8 mouse cellular contexts compared by ENCODE assay signal in genomic region chr14:101561251-101561701, GRCm38 (mm10). TPM values are rescaled to one million over a fixed set of nuclear protein-coding genes. Genes with fewer than 3 reads are reported as not detected.
DNase-seq lines count a peak whose midpoint lies in the region; ATAC-seq and TF ChIP-seq lines count a peak whose summit lies in the region.

No protein-coding gene starts in this region.

- H3K9me3 ChIP-seq in forebrain, embryonic 13.5 days (replicated peaks): no peaks in the 10 kb centered on the region
- no peaks in the 10 kb centered on the region for H3K9me3 ChIP-seq in forebrain, embryonic 10.5 days
- H3K9me3 ChIP-seq in forebrain, postnatal 0 days (ENCODE audit: low read length): no peaks in the 10 kb centered on the region
- no peaks in the 10 kb centered on the region for H3K9me3 ChIP-seq in midbrain, embryonic 11.5 days (ENCODE audit: control insufficient read depth, low read length)

- H3K4me3 ChIP-seq in forebrain, embryonic 13.5 days: no peak overlapping the region
- H3K4me3 ChIP-seq in forebrain, embryonic 10.5 days: no peak overlapping the region
- H3K4me3 ChIP-seq in forebrain, postnatal 0 days (ENCODE audit: low read depth, low read length): no peak overlapping the region
- no peak overlapping the region for H3K4me3 ChIP-seq in midbrain, embryonic 11.5 days (ENCODE audit: low read depth, low read length)

- no peak overlapping the region for H3K9ac ChIP-seq in forebrain, embryonic 13.5 days
- no peak overlapping the region for H3K9ac ChIP-seq in forebrain, postnatal 0 days
- no peak overlapping the region for H3K9ac ChIP-seq in midbrain, embryonic 11.5 days (ENCODE audit: low read length)

- peak; percentile 71 for ATAC-seq in forebrain, embryonic 13.5 days
- peak; percentile 36 for ATAC-seq in forebrain, postnatal 0 days
- peak; percentile 68 for ATAC-seq in midbrain, embryonic 11.5 days (ENCODE audit: low FRiP score)
- no peak for ATAC-seq in megakaryocyte progenitor cell, adult 5-6 weeks (replicated peaks; ENCODE audit: poor library complexity)

- no peak overlapping the region for H3K4me2 ChIP-seq in forebrain, embryonic 13.5 days
- H3K4me2 ChIP-seq in forebrain, postnatal 0 days (ENCODE audit: low read depth): peak overlapping the region; percentile 20
- H3K4me2 ChIP-seq in midbrain, embryonic 11.5 days: no peak overlapping the region

- peaks cover 3% of the 10 kb centered on the region; the same call in 1 of the 2 replicates for H3K4me1 ChIP-seq in forebrain, embryonic 13.5 days
- 0 out of 2 replicates have a peak, but pooled peaks cover 6% of the 10 kb centered on the region for H3K4me1 ChIP-seq in forebrain, embryonic 10.5 days
- 0 out of 2 replicates have a peak, but pooled peaks cover 4% of the 10 kb centered on the region for H3K4me1 ChIP-seq in forebrain, postnatal 0 days (ENCODE audit: insufficient read depth)
- no peaks in the 10 kb centered on the region for H3K4me1 ChIP-seq in midbrain, embryonic 11.5 days (ENCODE audit: control insufficient read depth, insufficient read depth, low read length)

- no peaks in the 10 kb centered on the region for H3K36me3 ChIP-seq in forebrain, embryonic 13.5 days (ENCODE audit: poor library complexity, severe bottlenecking)
- no peaks in the 10 kb centered on the region for H3K36me3 ChIP-seq in forebrain, embryonic 10.5 days (replicated peaks)
- H3K36me3 ChIP-seq in forebrain, postnatal 0 days (ENCODE audit: insufficient read depth): no peaks in the 10 kb centered on the region
- H3K36me3 ChIP-seq in midbrain, embryonic 11.5 days (ENCODE audit: control insufficient read depth, insufficient read depth, low read length): no peaks in the 10 kb centered on the region

- DNase-seq in forebrain, embryonic 10.5 days (ENCODE audit: extremely low spot score, low spot score): no peak
- peak; percentile 28 for DNase-seq in adrenal gland, postnatal 10 days
- DNase-seq in forebrain, postnatal 0 days: peak; percentile 25
- DNase-seq in midbrain, embryonic 11.5 days (ENCODE audit: low spot score, missing footprints): no peak
- no peak for DNase-seq in gastrocnemius, postnatal 36 days
- DNase-seq in lung, postnatal 10 days: no peak

- no peaks in the 10 kb centered on the region for H3K27me3 ChIP-seq in forebrain, embryonic 13.5 days
- no peaks in the 10 kb centered on the region for H3K27me3 ChIP-seq in forebrain, embryonic 10.5 days (ENCODE audit: poor library complexity, severe bottlenecking)
- no peaks in the 10 kb centered on the region for H3K27me3 ChIP-seq in forebrain, postnatal 0 days (ENCODE audit: insufficient read depth, low read length)
- H3K27me3 ChIP-seq in midbrain, embryonic 11.5 days (ENCODE audit: control insufficient read depth, insufficient read depth, low read length): no peaks in the 10 kb centered on the region

- WGBS in forebrain, embryonic 13.5 days: 55% methylated on average over 12 of the region's 12 CpGs
- 82% methylated on average over 12 of the region's 12 CpGs for WGBS in forebrain, embryonic 10.5 days
- WGBS in forebrain, postnatal 0 days: 49% methylated on average over 12 of the region's 12 CpGs
- WGBS in midbrain, embryonic 11.5 days: 82% methylated on average over 12 of the region's 12 CpGs

- intact Hi-C loops in gastrocnemius, postnatal 36 days (cut with DNase I): no loop called here

- TF ChIP-seq CTCF in forebrain, postnatal 0 days (IDR thresholded peaks at IDR 0.05; ENCODE audit: low read depth): no peak

- H3K27ac ChIP-seq in forebrain, embryonic 13.5 days: no peak overlapping the region
- H3K27ac ChIP-seq in forebrain, embryonic 10.5 days: no peak overlapping the region
- H3K27ac ChIP-seq in forebrain, postnatal 0 days (ENCODE audit: low read depth, low read length): no peak overlapping the region
- H3K27ac ChIP-seq in midbrain, embryonic 11.5 days (ENCODE audit: low read depth, low read length): no peak overlapping the region

RNA-seq across cellular contexts. Expression of gene Tbc1d4, which starts 47.7 kb away (rescaled TPM):
- 5.6 and 7.3 TPM in 2 replicates for polyA plus RNA-seq in forebrain, embryonic 13.5 days (2015; fragmentation: Nextera tagmentation; extraction: Ambion mirVana)
- 5.7 and 5.8 TPM in 2 replicates for polyA plus RNA-seq in forebrain, embryonic 10.5 days (2016; fragmentation: Nextera tagmentation; extraction: Ambion mirVana)
- 10 to 100 TPM; 26.2 to 61.3 TPM for total RNA-seq in adrenal gland, postnatal 10 days (2021)
- total RNA-seq in forebrain, postnatal 0 days (2014; rRNA removed): 10.8 and 14.7 TPM in 2 replicates
- polyA plus RNA-seq in forebrain, postnatal 0 days (2015; fragmentation: Nextera tagmentation; extraction: Ambion mirVana): 5.2 and 6.9 TPM in 2 replicates
- 4.1 and 4.5 TPM in 2 replicates for polyA plus RNA-seq in midbrain, embryonic 11.5 days (2014; fragmentation: Nextera tagmentation; extraction: Ambion mirVana)
- 10 to 100 TPM; 19.0 to 31.3 TPM for total RNA-seq in gastrocnemius, postnatal 36 days (2021)
- total RNA-seq in megakaryocyte progenitor cell, adult 5-6 weeks (2015): 9.4 and 11.5 TPM in 2 replicates
- total RNA-seq in megakaryocyte progenitor cell, adult 5-6 weeks (2017): 7.5 and 8.1 TPM in 2 replicates

Comparison
In these comparisons a context has a peak if more than half of its experiments do, and no peak if none do; other contexts are left out.
1. DNase-seq: peak in adrenal gland, postnatal 10 days (single experiment) and forebrain, postnatal 0 days (single experiment); none in forebrain, embryonic 10.5 days (single experiment), midbrain, embryonic 11.5 days (single experiment), gastrocnemius, postnatal 36 days (0 of 2) and lung, postnatal 10 days (single experiment).